Mouse (Mus musculus): Measurements from ENCODE around the gene Gm17482. TPM values are rescaled to one million over a fixed set of nuclear protein-coding genes. Genes with fewer than 3 reads are reported as not detected.

The Gm17482 gene
- total RNA-seq, 2 experiments from 2014 or later: not detected

GRCm38 (mm10) chr6:115290561-115290960 is 63.4 kb downstream of the Gm17482 start:
- no peak for DNase-seq (ENCODE audit: low spot score in 2 of 2)

- DNase-seq (ENCODE audit: low spot score in 2 of 2): no peak
These were observed 63.9 kb downstream of the Gm17482 start for GRCm38 (mm10) chr6:115291068-115291467.

- no peak for DNase-seq (ENCODE audit: low spot score in 2 of 2)
These were observed 64.7 kb downstream of the Gm17482 start for GRCm38 (mm10) chr6:115291823-115292222.

DNA sequence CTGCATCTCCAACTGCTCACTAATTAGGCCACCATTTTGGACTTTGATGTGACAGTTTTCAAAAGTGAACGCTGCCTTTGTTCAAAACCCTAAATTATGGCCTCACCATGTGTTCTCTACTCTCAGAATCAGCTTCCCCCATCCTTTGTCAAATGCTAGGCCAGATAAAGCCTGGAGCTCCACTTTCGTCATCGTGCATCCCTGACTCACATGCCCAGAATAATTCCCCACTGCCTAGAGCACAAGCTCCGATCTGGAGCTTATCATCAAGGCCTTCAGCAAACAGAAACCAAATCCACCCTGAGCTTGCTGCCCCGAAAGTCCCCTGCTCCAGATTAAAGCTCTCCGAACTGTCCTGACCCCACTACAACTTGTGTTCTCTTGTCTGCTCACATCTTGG is 65.5 kb downstream of the Gm17482 start:
- DNase-seq (ENCODE audit: low spot score in 2 of 2): no peak

DNA sequence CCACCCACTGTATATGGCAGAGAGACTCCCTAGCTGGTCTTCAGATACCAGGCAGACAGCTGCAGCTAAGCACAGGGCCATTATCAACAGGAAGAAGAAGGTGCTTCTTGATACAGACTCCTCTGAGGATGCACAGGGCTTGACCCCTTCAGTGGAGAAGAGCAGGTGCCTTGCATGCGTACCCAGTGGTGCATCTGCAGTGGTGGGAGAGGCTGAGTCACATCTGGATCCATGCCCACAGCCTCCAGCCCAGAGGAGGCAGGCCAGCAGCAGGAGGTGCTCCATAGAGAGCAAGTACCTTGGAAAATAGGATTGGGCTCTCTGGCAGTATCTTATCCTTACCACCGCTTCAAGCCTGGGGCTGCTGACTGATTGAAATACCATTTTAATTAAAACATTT is 66.7 kb downstream of the Gm17482 start:
- no peak for DNase-seq (ENCODE audit: low spot score in 2 of 2)

GRCm38 (mm10) chr6:115307134-115307533 is 80.0 kb downstream of the Gm17482 start:
- no peak for DNase-seq (ENCODE audit: low spot score in 2 of 2)

Other genes starting within 250 kb of the Gm17482 start
- gene Tamm41, start 189.5 kb upstream of the Gm17482 start, total RNA-seq (2021): 10 to 100 TPM; 10.4 to 13.5 TPM
- 10 to 100 TPM; 16.2 to 25.3 TPM for gene Syn2, start 92.4 kb upstream of the Gm17482 start, total RNA-seq (2021)
- 10 to 100 TPM in 1 of 2 experiments, 1 to 10 TPM in 1; 2.6 to 11.3 TPM for gene Timp4, start 24.9 kb downstream of the Gm17482 start, total RNA-seq (2021)
- gene Pparg, start 133.6 kb downstream of the Gm17482 start, total RNA-seq (2021): 100 to 1,000 TPM in 1 of 2 experiments, 10 to 100 TPM in 1; 48.5 to 157 TPM

Measured in adrenal gland, adult 18-20 months (tissue).